Mouse (Mus musculus) ES-E14 (cell line): ENCODE results near the gene Slc6a3. TPM values are rescaled to one million over a fixed set of nuclear protein-coding genes. Genes with fewer than 3 reads are reported as not detected.

ENCODE experiments used
- DNase-seq: peaks from one replicate; pipeline ENCODE4 v3.0.0-alpha.2; 2013; ENCODE audit warnings: low read depth, low spot score
- H3K27ac ChIP-seq: 2 replicates; pipeline ENCODE4 v1.5.1; 2012; ENCODE audit warnings: low read depth, mild to moderate bottlenecking, low read length, moderate library complexity, mixed read lengths; ENCODE audit not compliant: poor library complexity, insufficient read depth, severe bottlenecking
- H3K36me3 ChIP-seq: 2 replicates; pipeline ENCODE4 v1.6.1; 2012; ENCODE audit warnings: mild to moderate bottlenecking, low read length, moderate library complexity, mixed read lengths; ENCODE audit not compliant: control insufficient read depth, poor library complexity, insufficient read depth, severe bottlenecking
- H3K4me1 ChIP-seq, 2 experiments: fragments of 150-350 bp in 1 of 2; sonication (generic) in 1 of 2; 2 replicates each; pipeline ENCODE4 v1.6.1; 2012; ENCODE audit warnings: low read length in 2 of 2, mild to moderate bottlenecking in 1 of 2, mixed read lengths in 1 of 2; ENCODE audit not compliant: control insufficient read depth in 2 of 2, insufficient read depth in 2 of 2, poor library complexity in 1 of 2
- H3K4me3 ChIP-seq, 2 experiments: fragments of 150-350 bp in 1 of 2; sonication (generic) in 1 of 2; 2 replicates each; pipeline ENCODE4 v1.5.1; 2012; ENCODE audit warnings: low read length in 2 of 2, low read depth in 1 of 2, mild to moderate bottlenecking in 1 of 2, mixed read lengths in 1 of 2; ENCODE audit not compliant: insufficient read depth in 1 of 2, poor library complexity in 1 of 2, severe bottlenecking in 1 of 2
- H3K9ac ChIP-seq: 2 replicates; pipeline ENCODE4 v1.6.1; 2012; ENCODE audit warnings: low read depth, mild to moderate bottlenecking, low read length, mixed read lengths; ENCODE audit not compliant: poor library complexity, insufficient read depth, severe bottlenecking
- H3K9me3 ChIP-seq: fragments of 150-350 bp; sonication (generic); 2 replicates; pipeline ENCODE4 v1.6.1; 2012; ENCODE audit warnings: low read depth, mild to moderate bottlenecking, low read length; ENCODE audit not compliant: control insufficient read depth, insufficient read depth
- CHD2 ChIP-seq: IDR thresholded peaks from 2 replicates; pipeline ENCODE4 v1.6.1; 2014; ENCODE audit warnings: mild to moderate bottlenecking, low read depth, low read length, inconsistent platforms
- HCFC1 ChIP-seq: IDR thresholded peaks from 2 replicates; pipeline ENCODE4 v1.6.1; 2012; ENCODE audit warnings: low read length, inconsistent platforms, borderline replicate concordance; ENCODE audit not compliant: insufficient read depth
- MAFK ChIP-seq: IDR thresholded peaks from 2 replicates; pipeline ENCODE4 v1.6.1; 2014; ENCODE audit warnings: mild to moderate bottlenecking, low read depth, low read length, inconsistent platforms; ENCODE audit not compliant: insufficient read depth
- ZC3H11A ChIP-seq: IDR thresholded peaks from 2 replicates; pipeline ENCODE4 v1.6.1; 2012; ENCODE audit warnings: low read depth, mild to moderate bottlenecking, inconsistent platforms, low read length, borderline replicate concordance
- ZNF384 ChIP-seq: IDR thresholded peaks from 2 replicates; pipeline ENCODE4 v1.6.1; 2012; ENCODE audit warnings: low read depth, low read length, inconsistent platforms
- in situ Hi-C, 2 experiments: fragments of 600-800 bp; cut with MboI; formaldehyde crosslinking; loops; one replicate each; pipeline ENCODE4 v1.15.1; 2025; ENCODE audit warnings: low sequenced_read_pairs in 2 of 2, inconsistent platforms in 1 of 2; ENCODE audit not compliant: unreplicated experiment in 2 of 2
- total RNA-seq: library from RNA; depleted of rRNA; stranded (reverse); fragments of 300-350 nt; gene quantifications from 2 replicates; pipeline ENCODE4 v1.2.3, GENCODE M21; 2012

The Slc6a3 gene
- total RNA-seq, 1 experiment, result 0.18 TPM

DNA sequence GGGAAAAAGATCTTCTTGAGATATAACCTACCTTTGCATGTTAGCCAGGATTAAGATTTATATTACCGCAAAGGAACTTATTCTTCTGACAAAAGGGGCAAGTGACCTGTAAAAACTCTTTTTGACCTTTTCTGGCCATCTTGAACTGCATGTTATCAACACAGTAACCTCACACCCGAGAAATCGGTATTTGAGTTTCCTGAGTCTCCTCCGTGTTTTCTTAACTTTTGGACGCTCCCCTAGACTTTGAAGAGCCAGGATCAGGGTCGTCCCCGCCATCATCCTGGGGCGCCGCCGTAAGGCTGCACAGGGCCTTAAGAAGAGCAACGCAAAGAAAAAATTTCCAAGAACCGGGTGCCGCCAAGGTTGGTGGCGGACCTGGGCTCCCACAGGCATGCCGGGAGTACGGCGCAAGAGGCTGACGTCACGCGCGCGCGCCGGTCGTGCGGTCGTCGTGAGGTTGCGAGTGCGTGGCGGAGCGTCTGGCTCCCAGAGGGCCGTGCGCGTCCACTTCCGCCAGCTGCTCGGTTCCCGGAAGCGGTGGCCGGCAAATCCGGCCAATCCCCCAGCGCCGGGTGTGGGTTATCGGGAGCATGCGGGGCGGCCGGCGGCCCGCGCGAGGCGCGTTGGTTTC lies 67.1 kb downstream of the Slc6a3 start, which contains the start of gene Clptm1l:
TSS of gene Clptm1l (plus strand) at position 485 of the 634 bp plus-strand sequence.
- H3K4me3 ChIP-seq, result peak within 1 kb of the TSS; percentile 83 to 89
- peak; percentile 89 for DNase-seq
- TF ChIP-seq CHD2, result no peak
- 0 out of 2 replicates have a peak, but pooled peaks have one; percentile 1 for TF ChIP-seq ZC3H11A
- TF ChIP-seq HCFC1, result peak; percentile 86
- H3K9ac ChIP-seq, result peak within 1 kb of the TSS; percentile 97
- H3K27ac ChIP-seq, result peak within 1 kb of the TSS; percentile 37; the same call in 1 of the 2 replicates
- in situ Hi-C loops, result no loop called here
- peaks cover 8% of the 10 kb centered on the region for H3K36me3 ChIP-seq
- H3K9me3 ChIP-seq, result no peaks in the 10 kb centered on the region
- peaks cover 4% of the 10 kb centered on the region in 2 experiments; a peak in 2 of 4 replicates for H3K4me1 ChIP-seq

DNA sequence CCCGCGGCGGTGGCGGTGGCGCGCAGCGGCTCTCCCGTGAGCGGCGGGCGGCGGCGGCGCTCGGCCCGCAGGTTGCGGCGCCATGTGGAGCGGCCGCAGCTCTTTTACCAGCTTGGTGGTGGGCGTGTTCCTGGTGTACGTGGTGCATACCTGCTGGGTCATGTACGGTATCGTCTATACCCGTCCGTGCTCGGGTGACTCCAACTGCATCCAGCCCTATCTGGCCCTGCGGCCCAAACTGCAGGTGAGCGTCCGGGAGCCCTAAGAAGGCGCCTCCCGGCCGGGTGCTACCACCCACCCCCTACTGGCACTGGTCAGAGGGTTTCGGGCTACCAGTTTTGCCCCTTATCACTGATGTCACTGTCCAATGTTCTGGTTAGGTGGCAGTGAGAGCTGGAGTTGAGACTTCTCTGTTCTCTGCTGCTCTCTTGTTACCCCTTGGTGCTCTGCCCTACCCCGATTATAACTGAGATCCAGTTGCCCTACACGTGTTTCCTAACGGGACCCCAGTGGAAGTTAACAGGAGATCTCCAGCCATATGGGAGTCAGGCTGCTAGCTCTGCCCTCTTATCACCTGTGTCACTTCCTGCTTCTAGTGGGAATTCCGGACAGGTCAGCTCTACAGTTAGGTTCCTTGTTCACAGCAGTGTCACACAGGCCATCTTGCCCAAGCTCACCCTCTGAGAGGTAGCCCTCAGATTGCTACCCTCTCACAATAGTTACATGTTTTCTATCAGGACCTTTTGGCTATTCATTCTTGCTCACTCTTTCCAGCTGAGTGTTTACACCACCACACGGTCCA lies 67.8 kb downstream of the Slc6a3 start:
- Histone ChIP-seq H3K9ac (peak overlapping the region; percentile 97), H3K27ac (0 out of 2 replicates have a peak overlapping the region, but pooled peaks have one; percentile 29), H3K9me3 (no peaks in the 10 kb centered on the region), H3K4me1 (peaks cover 4% of the 10 kb centered on the region in 2 experiments; a peak in 2 of 4 replicates), H3K36me3 (peaks cover 14% of the 10 kb centered on the region), H3K4me3 (peak overlapping the region; percentile 83 to 89)
- TF ChIP-seq HCFC1, result no peak
- TF ChIP-seq ZNF384, result no peak
- no peak for TF ChIP-seq ZC3H11A
- TF ChIP-seq CHD2, result no peak
- in situ Hi-C loops, result no loop called here
- DNase-seq, result no peak

GRCm38 (mm10) chr13:73618406-73618805 lies 81.9 kb downstream of the Slc6a3 start:
- in situ Hi-C loops, result no loop called here

DNA sequence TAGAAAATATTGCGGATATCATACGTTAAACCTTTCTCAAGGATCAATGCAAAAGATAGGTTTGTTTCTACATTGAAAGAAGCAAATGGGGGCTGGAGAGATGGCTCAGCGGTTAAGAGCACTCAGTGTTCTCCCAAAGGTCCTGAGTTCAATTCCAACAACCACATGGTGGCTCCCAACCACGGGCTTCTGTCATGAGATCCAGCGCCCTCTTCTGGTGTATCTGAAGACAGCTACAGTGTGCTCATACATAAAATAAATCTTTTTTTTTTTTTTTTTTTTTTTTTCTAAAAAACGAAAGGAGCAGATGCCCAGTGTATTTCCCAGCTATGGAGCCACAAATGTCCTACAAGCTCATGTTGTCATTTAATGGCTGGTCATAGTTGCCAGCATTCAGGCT lies 84.1 kb downstream of the Slc6a3 start:
- Histone ChIP-seq H3K27ac (no peak overlapping the region), H3K4me3 (no peak overlapping the region), H3K9me3 (no peaks in the 10 kb centered on the region), H3K9ac (no peak overlapping the region), H3K4me1 (no peaks in the 10 kb centered on the region), H3K36me3 (peaks cover 38% of the 10 kb centered on the region)
- TF ChIP-seq ZNF384, result peak; percentile 93
- TF ChIP-seq MAFK, result no peak
- DNase-seq, result no peak
- in situ Hi-C loops, result no loop called here

More at GRCm38 (mm10) chr13:73618406-73618805, 81.9 kb downstream of the Slc6a3 start:
- H3K4me3 ChIP-seq, result no peak overlapping the region
- no peaks in the 10 kb centered on the region for H3K4me1 ChIP-seq
- H3K9me3 ChIP-seq, result no peaks in the 10 kb centered on the region
- no peak overlapping the region for H3K27ac ChIP-seq
- peaks cover 57% of the 10 kb centered on the region for H3K36me3 ChIP-seq
- DNase-seq, result no peak
- TF ChIP-seq MAFK, result no peak
- TF ChIP-seq HCFC1, result no peak
- TF ChIP-seq ZC3H11A, result no peak
- no peak for TF ChIP-seq ZNF384
- no peak for TF ChIP-seq CHD2
- no peak overlapping the region for H3K9ac ChIP-seq
